Mouse (Mus musculus) adrenal gland, postnatal 36 days (tissue): ENCODE measurements around the gene Ldhd. TPM values are rescaled to one million over a fixed set of nuclear protein-coding genes. Genes with fewer than 3 reads are reported as not detected.
A peak's percentile ranks its signal among the peaks of the same experiment; 100 is the strongest.

Source experiments
- DNase-seq, 2 experiments: peaks; one replicate each; pipeline ENCODE4 v3.0.0; 2021; ENCODE audit warnings: mixed read lengths in 1 of 2
- total RNA-seq, 2 experiments: library from RNA; stranded (reverse); gene quantifications; 2 replicates each; pipeline ENCODE4 v1.2.3; 2021

Gene Ldhd
- total RNA-seq, 2 experiments from 2014 or later: 50.1 to 74.8 TPM

DNA sequence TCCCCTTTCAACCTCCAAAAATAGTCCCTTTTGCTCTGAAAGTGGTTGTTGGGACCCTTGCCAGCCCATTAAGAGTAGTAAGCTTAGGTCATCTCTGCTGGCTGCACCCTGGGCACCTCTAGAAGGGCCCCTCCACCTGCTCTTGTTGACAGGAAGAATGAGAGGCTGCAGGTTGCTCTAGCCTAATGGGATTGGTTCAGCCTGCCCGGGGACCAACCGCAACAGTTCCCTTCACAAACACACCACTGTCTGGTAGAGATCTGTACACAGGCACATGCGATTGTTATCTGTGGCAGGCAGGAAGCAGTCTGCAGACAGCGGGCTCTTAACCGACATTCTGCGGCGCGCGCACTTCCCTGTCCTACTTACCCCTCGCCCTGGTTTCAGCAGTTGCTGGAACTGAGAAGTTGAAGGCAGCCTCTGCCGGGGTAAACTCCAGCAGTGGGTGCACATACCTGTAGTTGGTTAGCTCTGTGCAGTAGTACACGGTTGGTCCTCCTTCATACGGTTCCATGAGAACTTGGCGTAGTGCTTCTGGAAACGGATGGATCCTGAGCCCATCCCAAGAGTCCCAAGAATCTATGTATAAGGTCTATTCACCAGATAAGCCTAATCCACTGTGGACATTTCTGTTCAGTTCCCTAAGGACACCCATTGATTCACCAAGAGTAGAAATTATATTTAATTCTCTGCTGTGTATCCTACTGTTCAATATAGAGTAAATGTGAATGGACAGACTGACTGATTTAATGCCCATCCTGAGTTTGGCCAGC is 34.3 kb downstream of the Ldhd start:
- DNase-seq: peak; percentile 21 to 48

DNA sequence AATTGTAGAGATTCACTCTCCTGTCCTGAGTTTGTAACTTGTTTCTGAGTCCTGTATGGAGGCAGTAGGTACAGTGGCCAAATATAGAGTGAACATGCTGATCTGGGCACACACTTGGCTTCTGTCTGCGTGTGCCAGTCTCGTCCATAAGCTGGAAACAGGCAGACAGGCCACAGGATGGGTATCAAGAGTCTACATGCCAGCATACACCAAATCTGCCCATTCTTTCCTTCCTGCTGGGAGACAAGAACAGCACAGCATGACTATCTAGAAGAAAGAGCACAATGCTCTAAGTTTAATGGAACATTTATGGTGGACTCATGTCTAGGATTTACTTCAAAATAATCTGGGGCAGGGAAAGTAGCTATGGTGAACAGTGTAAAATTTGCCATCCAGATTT is 35.2 kb downstream of the Ldhd start:
- no peak for DNase-seq

- no peak for DNase-seq
Measured at GRCm38 (mm10) chr8:111594044-111594840, 35.9 kb downstream of the Ldhd start.

DNA sequence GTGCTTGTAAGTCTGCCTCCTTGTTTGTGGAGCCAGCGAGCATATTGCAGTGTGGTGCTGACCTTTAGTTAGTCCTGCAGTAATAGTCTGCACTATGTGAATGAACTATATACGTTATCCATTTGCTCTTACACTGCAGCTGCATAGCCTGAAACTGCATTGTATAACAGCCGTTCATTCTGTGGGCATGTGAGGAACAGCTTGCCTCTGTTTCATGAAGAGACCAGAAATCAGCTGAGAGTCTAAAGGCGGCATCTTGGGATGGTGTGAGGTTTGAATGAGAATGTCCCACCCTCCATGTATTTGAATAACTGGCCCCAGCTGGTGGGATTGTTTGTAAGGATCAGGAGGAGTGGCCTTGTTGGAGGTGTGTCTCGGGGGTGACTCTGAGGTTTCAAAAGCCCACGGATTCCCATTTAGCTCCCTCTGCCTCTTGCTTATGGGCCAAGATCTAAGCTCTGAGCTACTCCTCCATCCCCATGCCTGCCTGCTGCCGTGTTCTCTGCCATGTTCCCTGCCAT is 37.7 kb downstream of the Ldhd start:
- no peak for DNase-seq

- DNase-seq: no peak
Measured at GRCm38 (mm10) chr8:111591176-111591575, 39.0 kb downstream of the Ldhd start.

- DNase-seq: no peak
Measured at GRCm38 (mm10) chr8:111590214-111590613, 40.0 kb downstream of the Ldhd start.

DNA sequence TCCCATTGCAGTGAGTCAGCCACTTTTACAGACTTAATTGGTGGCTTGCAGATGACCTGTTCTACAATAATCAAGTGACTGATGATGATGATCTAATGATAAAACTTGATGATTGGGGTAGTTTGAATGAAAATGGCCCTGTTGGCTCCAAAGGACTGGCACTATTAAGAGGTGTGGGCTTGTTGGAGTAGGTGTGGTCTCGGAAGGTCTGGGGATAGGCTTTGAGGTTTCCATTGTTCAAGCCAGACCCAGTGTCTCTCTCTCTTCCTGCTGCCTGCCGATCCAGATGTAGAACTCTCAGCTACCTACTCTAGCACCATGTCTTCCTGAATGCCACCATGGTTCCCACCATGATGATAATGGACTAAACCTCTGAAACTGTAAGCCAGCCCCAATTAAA is 41.8 kb downstream of the Ldhd start:
- DNase-seq: no peak

DNA sequence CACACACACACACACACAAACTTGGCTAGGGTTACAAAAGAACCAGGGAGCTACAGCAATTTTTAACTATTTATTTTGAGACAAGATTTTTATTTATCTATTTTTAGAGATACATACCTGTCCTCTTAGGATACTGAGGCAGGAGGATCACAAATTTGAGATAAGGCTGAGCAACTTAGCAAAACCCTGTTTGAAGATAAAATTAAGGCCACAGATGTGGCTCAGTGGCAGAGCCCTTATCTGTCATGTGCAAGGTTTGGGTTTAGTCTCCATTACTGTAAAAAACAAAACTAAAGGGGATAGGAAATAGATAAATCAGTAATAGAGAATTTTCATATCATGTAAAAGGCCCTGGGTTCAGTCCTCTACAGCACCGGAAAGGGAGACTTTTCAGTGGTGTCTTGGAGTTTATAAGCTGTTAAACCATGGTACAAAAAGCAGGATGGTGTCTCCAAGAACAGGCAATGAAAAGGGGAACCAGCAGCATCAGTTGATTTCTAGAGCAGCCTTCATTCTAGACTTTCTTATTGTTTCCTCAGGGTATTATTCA is 42.6 kb downstream of the Ldhd start:
- DNase-seq: no peak

GRCm38 (mm10) chr8:111584946-111585345 is 45.2 kb downstream of the Ldhd start:
- DNase-seq: no peak

DNA sequence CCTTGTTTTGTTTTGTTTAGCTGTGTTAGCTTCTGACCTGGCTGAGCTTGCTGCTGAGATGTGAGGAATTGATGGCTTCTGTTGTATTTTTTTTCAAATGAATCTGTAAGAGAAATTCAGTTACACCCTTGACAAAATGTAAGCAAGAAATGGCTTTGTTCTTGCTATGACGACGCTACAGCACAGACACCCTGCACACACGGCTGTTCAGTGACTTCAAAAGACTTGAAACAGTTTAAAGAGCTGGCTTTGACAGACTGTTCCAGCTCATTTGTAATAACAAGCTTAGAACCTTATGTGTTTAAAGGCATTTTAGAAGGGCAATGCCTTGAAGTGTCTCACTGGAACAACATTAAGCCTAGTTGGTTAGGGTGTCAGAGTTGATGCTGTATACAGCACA is 47.8 kb downstream of the Ldhd start:
- no peak for DNase-seq

DNA sequence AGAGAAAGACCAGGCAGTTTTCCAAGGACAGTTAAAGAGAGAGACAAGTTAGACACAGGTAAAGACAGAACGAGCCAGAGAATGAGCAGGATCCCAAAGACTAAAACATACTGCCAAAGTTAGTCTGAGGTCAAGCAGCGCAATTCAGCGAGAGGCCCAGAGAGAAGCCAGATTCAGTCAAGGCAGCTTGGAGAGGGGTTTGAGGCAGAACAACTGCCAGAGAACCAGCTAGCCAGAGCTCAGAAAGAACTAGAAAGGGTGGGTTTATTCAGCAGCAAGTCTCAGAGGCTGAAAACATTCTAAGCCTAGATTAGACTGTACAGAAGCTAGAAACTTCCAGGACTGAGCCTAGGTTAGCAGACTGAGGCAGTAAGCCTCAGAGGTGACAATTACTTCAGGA is 49.9 kb downstream of the Ldhd start:
- no peak for DNase-seq

DNA sequence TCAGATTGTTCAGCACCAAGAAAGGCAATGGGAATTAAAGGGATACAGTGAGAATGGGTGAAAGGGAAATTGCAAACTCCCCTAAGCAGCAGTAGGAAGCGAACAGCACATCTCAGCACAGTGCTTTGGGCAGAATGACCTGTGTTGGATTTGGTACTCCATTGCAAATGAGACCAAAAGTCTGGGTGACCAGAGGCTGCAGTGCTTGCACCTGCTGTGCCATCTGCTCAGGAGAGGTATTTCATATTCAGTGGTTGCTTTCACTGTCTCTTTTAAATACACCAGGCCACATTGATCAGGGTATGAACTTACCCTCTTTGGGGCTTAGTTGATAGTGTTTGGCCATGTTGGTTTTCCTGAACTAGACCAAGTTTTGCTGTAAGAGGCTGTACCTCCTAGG is 50.9 kb downstream of the Ldhd start:
- no peak for DNase-seq

DNA sequence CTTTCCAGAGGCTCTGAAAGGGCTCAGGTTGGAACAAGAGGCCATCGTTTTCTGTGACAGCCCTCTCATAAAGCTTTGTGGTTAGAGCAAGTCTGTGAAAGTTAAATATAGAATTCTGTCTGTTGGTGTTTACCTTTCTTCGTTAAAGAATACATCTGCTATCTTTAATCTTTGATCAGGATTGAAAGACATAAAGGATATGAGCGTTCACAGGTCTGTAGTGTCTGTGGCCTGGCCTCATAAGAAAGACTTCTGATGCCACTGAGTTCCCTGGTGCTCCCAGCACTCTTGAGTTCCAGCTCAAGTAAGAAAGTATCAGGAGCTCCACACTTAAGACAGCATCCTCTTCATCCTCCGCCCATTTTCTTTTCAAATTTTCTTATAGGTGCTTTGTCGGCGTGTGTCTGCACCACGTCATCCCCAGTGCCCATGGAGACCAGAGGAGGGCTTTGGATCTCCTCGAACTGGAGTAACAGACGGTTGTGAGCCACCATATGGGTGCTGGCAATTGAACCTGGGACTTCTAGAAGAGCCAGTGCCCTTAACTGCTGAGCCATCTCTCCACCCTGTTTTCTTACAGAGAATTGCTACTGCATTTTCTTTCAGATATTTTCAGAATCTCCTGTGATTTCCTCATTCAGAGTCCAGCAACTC is 52.2 kb downstream of the Ldhd start:
- no peak for DNase-seq

- no peak for DNase-seq
Measured at GRCm38 (mm10) chr8:111576501-111576900, 53.7 kb downstream of the Ldhd start.

DNA sequence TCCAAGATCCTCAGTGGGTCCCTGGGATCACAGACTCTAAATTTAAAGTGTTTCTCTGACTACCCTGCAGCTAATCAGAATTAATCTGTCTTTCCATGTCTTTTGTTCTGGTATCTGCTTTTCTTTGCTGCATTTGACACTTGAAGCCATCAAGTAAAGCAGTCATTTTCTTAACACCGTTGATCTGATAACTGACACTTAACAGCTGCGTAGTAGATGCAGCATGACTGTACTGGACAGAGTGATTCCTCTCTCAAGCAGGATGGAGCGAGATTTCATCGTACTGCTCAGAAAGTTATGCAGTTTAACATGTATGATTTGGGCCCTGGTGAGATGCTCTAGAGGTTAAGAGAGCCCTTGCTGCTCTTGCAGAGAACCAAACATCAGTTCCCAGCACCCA is 54.7 kb downstream of the Ldhd start:
- DNase-seq: no peak

DNA sequence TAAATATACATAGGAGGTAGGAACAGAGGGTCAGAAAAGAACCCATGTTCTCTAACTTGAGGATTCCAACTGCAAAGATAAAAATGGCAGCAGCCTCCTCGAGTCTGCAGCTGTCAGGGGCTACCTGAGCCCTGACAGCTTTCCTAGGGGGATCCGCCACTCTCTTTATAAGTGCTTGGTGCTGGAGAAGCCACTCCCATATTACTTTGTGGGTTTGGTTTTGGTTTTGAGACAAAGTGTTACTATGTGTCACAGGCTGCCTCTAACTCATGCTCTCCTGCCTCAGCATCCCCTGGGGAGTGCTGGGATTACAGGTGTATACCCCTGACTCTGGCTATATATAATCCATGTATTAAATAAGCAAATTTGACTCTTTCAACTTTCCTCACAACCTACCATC is 56.2 kb downstream of the Ldhd start:
- no peak for DNase-seq

Other genes starting within 250 kb of the Ldhd start
- gene Fa2h, start 236.6 kb downstream of the Ldhd start, total RNA-seq: 1 to 10 TPM in 1 of 2 experiments, not detected in 1; 3.1 TPM
- gene Wdr59, start 108.3 kb downstream of the Ldhd start, total RNA-seq: 10 to 100 TPM; 10.4 to 12.8 TPM
- gene Znrf1, start 94.3 kb downstream of the Ldhd start, total RNA-seq: 10 to 100 TPM; 38.1 to 40.6 TPM
- gene Zfp1, start 13.0 kb upstream of the Ldhd start, total RNA-seq: 1 to 10 TPM; 7.2 to 8.7 TPM
- gene Ctrb1, start 60.6 kb upstream of the Ldhd start, total RNA-seq: under 1 TPM in 1 of 2 experiments, not detected in 1; 0.36 TPM
- gene Bcar1, start 113.4 kb upstream of the Ldhd start, total RNA-seq: 10 to 100 TPM; 68.5 to 75.7 TPM
- 10 to 100 TPM; 69.5 to 76.7 TPM for gene Cfdp1, start 223.9 kb upstream of the Ldhd start, total RNA-seq
- gene Tmem170, start 246.4 kb upstream of the Ldhd start, total RNA-seq: 1 to 10 TPM; 6.6 to 6.9 TPM